9 mouse cellular contexts compared by ENCODE assay signal in the genomic region with DNA sequence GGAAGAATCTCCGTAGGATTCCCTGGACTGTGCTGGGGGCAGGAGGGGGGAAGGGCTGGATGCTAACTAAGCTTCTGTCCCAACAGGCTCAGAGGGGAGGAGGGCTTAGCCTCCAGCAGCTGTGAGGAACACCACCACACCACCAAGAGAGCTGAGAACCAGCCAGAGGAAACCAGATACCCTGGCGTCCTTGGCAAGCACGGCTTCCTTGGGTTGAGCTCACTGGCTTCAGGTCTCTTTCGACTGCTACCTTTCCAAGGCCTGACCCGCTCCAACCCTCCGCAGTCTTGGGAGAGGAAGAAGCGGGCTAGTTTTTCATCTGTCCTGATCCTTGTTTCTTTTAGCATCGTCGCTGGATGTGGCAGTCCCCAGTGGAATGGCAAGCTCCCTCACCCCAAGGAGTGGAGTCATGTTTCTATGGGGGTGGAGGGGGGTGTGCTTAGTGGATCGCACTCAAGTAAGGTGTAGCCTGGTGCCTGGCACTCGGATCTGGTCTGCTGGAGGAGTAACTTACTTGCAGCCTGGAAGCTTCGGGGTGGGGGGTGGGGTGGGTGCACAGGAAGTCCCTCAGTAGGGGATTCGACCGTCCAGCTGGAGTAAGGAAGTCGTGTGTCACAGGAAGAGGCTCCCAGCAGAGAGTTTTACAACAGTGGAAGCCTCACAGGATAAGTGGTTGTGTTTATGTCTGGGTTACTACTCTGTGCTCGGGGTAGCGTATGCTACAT. TPM values are rescaled to one million over a fixed set of nuclear protein-coding genes. Genes with fewer than 3 reads are reported as not detected.
DNase-seq lines count a peak whose midpoint lies in the region; ATAC-seq and TF ChIP-seq lines count a peak whose summit lies in the region.
"Had no signal": no experiment of that assay in that cellular context is flagged by ENCODE, and none has a peak within 500 bp of the region (broad histone marks: within the 10 kb centered on the region; RNA-seq: fewer than 3 reads in every experiment).

No protein-coding gene starts in this region.

- H3K9me3 ChIP-seq in erythroblast, embryonic 14.5 days (ENCODE audit: control insufficient read depth, low read length) = no peaks in the 10 kb centered on the region
- no peaks in the 10 kb centered on the region for H3K9me3 ChIP-seq in forebrain, embryonic 15.5 days
- no peaks in the 10 kb centered on the region for H3K9me3 ChIP-seq in hindbrain, embryonic 10.5 days
- no peaks in the 10 kb centered on the region for H3K9me3 ChIP-seq in limb, embryonic 15.5 days

- DNase-seq in hindbrain, embryonic 10.5 days (ENCODE audit: low spot score) = peak; percentile 53
- DNase-seq in T-cell, adult 2 months (ENCODE audit: low spot score) = no peak
- DNase-seq in right cerebral cortex, postnatal 25 days = no peak

- no peak for TF ChIP-seq POLR2A in myocyte (IDR thresholded peaks at IDR 0.05; ENCODE audit: insufficient read length, low read depth)

- no peaks in the 10 kb centered on the region for H3K27me3 ChIP-seq in erythroblast, embryonic 14.5 days (ENCODE audit: control insufficient read depth)
- H3K27me3 ChIP-seq in forebrain, embryonic 15.5 days = no peaks in the 10 kb centered on the region
- H3K27me3 ChIP-seq in hindbrain, embryonic 10.5 days (ENCODE audit: insufficient read depth, poor library complexity, severe bottlenecking) = no peaks in the 10 kb centered on the region
- H3K27me3 ChIP-seq in limb, embryonic 15.5 days = no peaks in the 10 kb centered on the region
- H3K27me3 ChIP-seq in myocyte (ENCODE audit: control insufficient read depth, insufficient read depth, insufficient read length) = no peaks in the 10 kb centered on the region
- H3K27me3 ChIP-seq: CH12.LX had no signal

- 0 out of 2 replicates have a peak overlapping the region, but pooled peaks have one; percentile 97 for H3K27ac ChIP-seq in forebrain, embryonic 15.5 days (replicated peaks)
- peak overlapping the region; percentile 100 for H3K27ac ChIP-seq in hindbrain, embryonic 10.5 days
- peak overlapping the region; percentile 99 for H3K27ac ChIP-seq in limb, embryonic 15.5 days

- 23% methylated on average over 17 of the region's 17 CpGs for WGBS in forebrain, embryonic 15.5 days
- WGBS in hindbrain, embryonic 10.5 days = 6% methylated on average over 17 of the region's 17 CpGs
- 8% methylated on average over 17 of the region's 17 CpGs for WGBS in limb, embryonic 15.5 days

- H3K4me3 ChIP-seq in erythroblast, embryonic 14.5 days (replicated peaks) = peak overlapping the region; percentile 98
- no peak overlapping the region for H3K4me3 ChIP-seq in forebrain, embryonic 15.5 days
- peak overlapping the region; percentile 32 for H3K4me3 ChIP-seq in hindbrain, embryonic 10.5 days
- peak overlapping the region; percentile 14; the same call in 1 of the 2 replicates for H3K4me3 ChIP-seq in limb, embryonic 15.5 days
- H3K4me3 ChIP-seq in myocyte = peak overlapping the region; percentile 31

- H3K79me2 ChIP-seq in myocyte (ENCODE audit: control insufficient read depth, insufficient read depth) = peaks cover 7% of the 10 kb centered on the region

- no peak overlapping the region for H3K4me2 ChIP-seq in forebrain, embryonic 15.5 days (replicated peaks)
- peak overlapping the region; percentile 43 for H3K4me2 ChIP-seq in limb, embryonic 15.5 days
- H3K4me2 ChIP-seq in myocyte (ENCODE audit: low read depth) = peak overlapping the region; percentile 97

- no peak for ATAC-seq in erythroblast, adult 5-6 weeks (replicated peaks; ENCODE audit: low FRiP score, poor library complexity, severe bottlenecking)
- ATAC-seq in forebrain, embryonic 15.5 days (replicated peaks) = no peak
- peak; percentile 62 for ATAC-seq in limb, embryonic 15.5 days (ENCODE audit: insufficient number of reproducible peaks, low FRiP score, low TSS enrichment, low read depth)

- H3ac ChIP-seq in myocyte (ENCODE audit: control insufficient read depth, insufficient read length) = no peak overlapping the region

- no peak overlapping the region for H3K9ac ChIP-seq in forebrain, embryonic 15.5 days (replicated peaks)
- H3K9ac ChIP-seq in limb, embryonic 15.5 days = no peak overlapping the region; the same call in 1 of the 2 replicates

- H3K4me1 ChIP-seq in erythroblast, embryonic 14.5 days (ENCODE audit: control insufficient read depth) = peaks cover 55% of the 10 kb centered on the region
- peaks cover 27% of the 10 kb centered on the region for H3K4me1 ChIP-seq in forebrain, embryonic 15.5 days
- H3K4me1 ChIP-seq in hindbrain, embryonic 10.5 days (replicated peaks) = peaks cover 56% of the 10 kb centered on the region
- peaks cover 36% of the 10 kb centered on the region for H3K4me1 ChIP-seq in limb, embryonic 15.5 days

- H3K36me3 ChIP-seq in erythroblast, embryonic 14.5 days (ENCODE audit: control insufficient read depth) = peaks cover 5% of the 10 kb centered on the region
- H3K36me3 ChIP-seq in forebrain, embryonic 15.5 days = no peaks in the 10 kb centered on the region
- H3K36me3 ChIP-seq in hindbrain, embryonic 10.5 days = no peaks in the 10 kb centered on the region; the same call in 1 of the 2 replicates
- H3K36me3 ChIP-seq in limb, embryonic 15.5 days = no peaks in the 10 kb centered on the region
- H3K36me3 ChIP-seq in myocyte (ENCODE audit: control insufficient read depth, insufficient read depth) = no peaks in the 10 kb centered on the region

TF ChIP-seq in myocyte, 11 proteins besides CTCF, POLR2A, EP300 and RAD21:
- TF ChIP-seq E2F4 (IDR thresholded peaks at IDR 0.05; ENCODE audit: insufficient read depth) = no peak
- TF ChIP-seq TCF12 (IDR thresholded peaks at IDR 0.05; ENCODE audit: insufficient read depth, poor library complexity, severe bottlenecking) = peak; percentile 43
- peak in 2 of 3 experiments; percentile 84 to 87 for TF ChIP-seq MYOD1 (IDR thresholded peaks at IDR 0.05; ENCODE audit: control insufficient read depth in 1 of 3, insufficient read length in 2 of 3, low read depth in 2 of 3)
- TF ChIP-seq SRF (IDR thresholded peaks at IDR 0.05; ENCODE audit: control insufficient read depth, insufficient read length, low read depth) = no peak
- no peak for TF ChIP-seq CEBPB (IDR thresholded peaks at IDR 0.05; ENCODE audit: insufficient read depth, poor library complexity, severe bottlenecking)
- no peak for TF ChIP-seq POLR2AphosphoS2 (IDR thresholded peaks at IDR 0.05; ENCODE audit: insufficient read length, low read depth)
- peak; percentile 41 to 90 (median 70) for TF ChIP-seq MYOG (IDR thresholded peaks at IDR 0.05; ENCODE audit: control insufficient read depth in 1 of 3, insufficient read depth in 1 of 3, insufficient read length in 2 of 3, low read depth in 2 of 3)
- no peak for TF ChIP-seq TCF3 (IDR thresholded peaks at IDR 0.05; ENCODE audit: insufficient read length, low read depth)

RNA-seq across cellular contexts. Expression of gene Ssbp3, which starts 2.6 kb away (rescaled TPM):
- 93.7 and 94.2 TPM in 2 replicates for polyA plus RNA-seq in erythroblast, embryonic 14.5 days (2012)
- total RNA-seq in erythroblast, adult 5-6 weeks (2015; ENCODE audit: low replicate concordance) = 55.9 and 73.4 TPM in 2 replicates
- total RNA-seq in erythroblast, adult 5-6 weeks (2017; ENCODE audit: low replicate concordance) = 49.8 and 56.6 TPM in 2 replicates
- polyA plus RNA-seq in forebrain, embryonic 15.5 days (2015; fragmentation: Nextera tagmentation; extraction: Ambion mirVana) = 198 and 201 TPM in 2 replicates
- polyA plus RNA-seq in hindbrain, embryonic 10.5 days (2016; fragmentation: Nextera tagmentation; extraction: Ambion mirVana) = 140 and 180 TPM in 2 replicates
- 93.9 and 112 TPM in 2 replicates for polyA plus RNA-seq in limb, embryonic 15.5 days (2015; fragmentation: Nextera tagmentation; extraction: Ambion mirVana)
- 59.4 TPM for polyA plus RNA-seq in myocyte (2012; fragmentation: generic; extraction: Trizol)
